Mouse (Mus musculus): Measurements from ENCODE around the gene Kdm8. TPM values are rescaled to one million over a fixed set of nuclear protein-coding genes. Genes with fewer than 3 reads are reported as not detected.

Gene Kdm8
- polyA plus RNA-seq, 1 experiment from 2014 or later = 4.1 TPM

GRCm38 (mm10) chr7:125475601-125476251, 31.2 kb downstream of the Kdm8 start:
- ATAC-seq (ENCODE audit: low FRiP score) = 0 out of 2 replicates have a peak, but pooled peaks have one; percentile 44
- no peak overlapping the region for H3K4me2 ChIP-seq (replicated peaks)
- WGBS = 60% methylated on average over 11 of the region's 11 CpGs
- H3K4me1 ChIP-seq (replicated peaks; ENCODE audit: control insufficient read depth, insufficient read depth, low read length) = peaks cover 14% of the 10 kb centered on the region
- H3K36me3 ChIP-seq (replicated peaks; ENCODE audit: control insufficient read depth, insufficient read depth) = peaks cover 17% of the 10 kb centered on the region; the same call in 1 of the 2 replicates
- H3K27ac ChIP-seq = peak overlapping the region; percentile 51; the same call in 1 of the 2 replicates
- DNase-seq (ENCODE audit: low spot score) = no peak
- H3K9me3 ChIP-seq (ENCODE audit: control insufficient read depth, low read length) = no peaks in the 10 kb centered on the region
- H3K27me3 ChIP-seq (ENCODE audit: control insufficient read depth, insufficient read depth, low read length) = no peaks in the 10 kb centered on the region
- no peak overlapping the region for H3K9ac ChIP-seq
- no peak overlapping the region for H3K4me3 ChIP-seq (replicated peaks; ENCODE audit: low read length)

GRCm38 (mm10) chr7:125478391-125478984, 34.0 kb downstream of the Kdm8 start:
- DNase-seq (ENCODE audit: low spot score) = no peak
- H3K4me3 ChIP-seq (replicated peaks; ENCODE audit: low read length) = no peak overlapping the region
- 84% methylated on average over 7 of the region's 7 CpGs for WGBS

GRCm38 (mm10) chr7:125480518-125480917, 36.0 kb downstream of the Kdm8 start:
- Histone ChIP-seq H3K9ac (no peak overlapping the region), H3K9me3 (ENCODE audit: control insufficient read depth, low read length) (no peaks in the 10 kb centered on the region), H3K4me1 (replicated peaks; ENCODE audit: control insufficient read depth, insufficient read depth, low read length) (peaks cover under 1% of the 10 kb centered on the region; the same call in 1 of the 2 replicates), H3K27me3 (ENCODE audit: control insufficient read depth, insufficient read depth, low read length) (no peaks in the 10 kb centered on the region), H3K27ac (no peak overlapping the region), H3K4me3 (replicated peaks; ENCODE audit: low read length) (no peak overlapping the region), H3K4me2 (replicated peaks) (no peak overlapping the region), H3K36me3 (replicated peaks; ENCODE audit: control insufficient read depth, insufficient read depth) (peaks cover 44% of the 10 kb centered on the region)
- ATAC-seq (ENCODE audit: low FRiP score) = no peak
- WGBS = 94% methylated on average over 4 of the region's 4 CpGs
- DNase-seq (ENCODE audit: low spot score) = no peak

More at GRCm38 (mm10) chr7:125478391-125478984, 34.0 kb downstream of the Kdm8 start:
- Histone ChIP-seq H3K36me3 (replicated peaks; ENCODE audit: control insufficient read depth, insufficient read depth) (peaks cover 26% of the 10 kb centered on the region), H3K27ac (no peak overlapping the region), H3K9ac (no peak overlapping the region), H3K27me3 (ENCODE audit: control insufficient read depth, insufficient read depth, low read length) (no peaks in the 10 kb centered on the region), H3K4me1 (replicated peaks; ENCODE audit: control insufficient read depth, insufficient read depth, low read length) (peaks cover 6% of the 10 kb centered on the region; the same call in 1 of the 2 replicates), H3K4me2 (replicated peaks) (no peak overlapping the region), H3K9me3 (ENCODE audit: control insufficient read depth, low read length) (no peaks in the 10 kb centered on the region)
- ATAC-seq (ENCODE audit: low FRiP score) = no peak

- H3K4me1 ChIP-seq (replicated peaks; ENCODE audit: control insufficient read depth, insufficient read depth, low read length) = no peaks in the 10 kb centered on the region
- ATAC-seq (ENCODE audit: low FRiP score) (no peak), DNase-seq (ENCODE audit: low spot score) (no peak)
- H3K4me3 ChIP-seq (replicated peaks; ENCODE audit: low read length) = no peak overlapping the region
- H3K27ac ChIP-seq = no peak overlapping the region
- H3K27me3 ChIP-seq (ENCODE audit: control insufficient read depth, insufficient read depth, low read length) = no peaks in the 10 kb centered on the region
- no peaks in the 10 kb centered on the region for H3K9me3 ChIP-seq (ENCODE audit: control insufficient read depth, low read length)
- H3K36me3 ChIP-seq (replicated peaks; ENCODE audit: control insufficient read depth, insufficient read depth) = peaks cover 51% of the 10 kb centered on the region
- WGBS = 92% methylated on average over 3 of the region's 3 CpGs
- H3K4me2 ChIP-seq (replicated peaks) = no peak overlapping the region
- no peak overlapping the region for H3K9ac ChIP-seq
Measured at GRCm38 (mm10) chr7:125482339-125482738, 37.9 kb downstream of the Kdm8 start.

- H3K9ac ChIP-seq = no peak overlapping the region
- H3K9me3 ChIP-seq (ENCODE audit: control insufficient read depth, low read length) = no peaks in the 10 kb centered on the region
- peaks cover 47% of the 10 kb centered on the region for H3K36me3 ChIP-seq (replicated peaks; ENCODE audit: control insufficient read depth, insufficient read depth)
- DNase-seq (ENCODE audit: low spot score) = no peak
- no peak overlapping the region for H3K4me3 ChIP-seq (replicated peaks; ENCODE audit: low read length)
- H3K4me1 ChIP-seq (replicated peaks; ENCODE audit: control insufficient read depth, insufficient read depth, low read length) = no peaks in the 10 kb centered on the region
- no peaks in the 10 kb centered on the region for H3K27me3 ChIP-seq (ENCODE audit: control insufficient read depth, insufficient read depth, low read length)
- 50% methylated on average over 2 of the region's 2 CpGs for WGBS
- no peak overlapping the region for H3K27ac ChIP-seq
- ATAC-seq (ENCODE audit: low FRiP score) = no peak
- H3K4me2 ChIP-seq (replicated peaks) = no peak overlapping the region
Measured at GRCm38 (mm10) chr7:125482886-125483285, 38.4 kb downstream of the Kdm8 start.

- Histone ChIP-seq H3K27ac (no peak overlapping the region), H3K9me3 (ENCODE audit: control insufficient read depth, low read length) (no peaks in the 10 kb centered on the region), H3K4me2 (replicated peaks) (no peak overlapping the region), H3K36me3 (replicated peaks; ENCODE audit: control insufficient read depth, insufficient read depth) (peaks cover 47% of the 10 kb centered on the region), H3K4me1 (replicated peaks; ENCODE audit: control insufficient read depth, insufficient read depth, low read length) (peaks cover 4% of the 10 kb centered on the region; the same call in 1 of the 2 replicates), H3K4me3 (replicated peaks; ENCODE audit: low read length) (no peak overlapping the region), H3K27me3 (ENCODE audit: control insufficient read depth, insufficient read depth, low read length) (no peaks in the 10 kb centered on the region), H3K9ac (no peak overlapping the region)
- ATAC-seq (ENCODE audit: low FRiP score) (no peak), DNase-seq (ENCODE audit: low spot score) (no peak)
- 97% methylated on average over 7 of the region's 7 CpGs for WGBS
Measured at GRCm38 (mm10) chr7:125484791-125485190, 40.3 kb downstream of the Kdm8 start.

- no peaks in the 10 kb centered on the region for H3K9me3 ChIP-seq (ENCODE audit: control insufficient read depth, low read length)
- H3K4me2 ChIP-seq (replicated peaks) = no peak overlapping the region
- ATAC-seq (ENCODE audit: low FRiP score) (no peak), DNase-seq (ENCODE audit: low spot score) (no peak)
- H3K36me3 ChIP-seq (replicated peaks; ENCODE audit: control insufficient read depth, insufficient read depth) = peaks cover 40% of the 10 kb centered on the region
- no peak overlapping the region for H3K9ac ChIP-seq
- no peak overlapping the region for H3K4me3 ChIP-seq (replicated peaks; ENCODE audit: low read length)
- H3K27me3 ChIP-seq (ENCODE audit: control insufficient read depth, insufficient read depth, low read length) = no peaks in the 10 kb centered on the region
- WGBS = 94% methylated on average over 16 of the region's 16 CpGs
- peaks cover 14% of the 10 kb centered on the region for H3K4me1 ChIP-seq (replicated peaks; ENCODE audit: control insufficient read depth, insufficient read depth, low read length)
- no peak overlapping the region for H3K27ac ChIP-seq
Measured at GRCm38 (mm10) chr7:125486121-125486630, 41.7 kb downstream of the Kdm8 start.

- no peak overlapping the region for H3K27ac ChIP-seq
- no peak overlapping the region for H3K4me3 ChIP-seq (replicated peaks; ENCODE audit: low read length)
- H3K4me2 ChIP-seq (replicated peaks) = no peak overlapping the region
- peaks cover 18% of the 10 kb centered on the region for H3K4me1 ChIP-seq (replicated peaks; ENCODE audit: control insufficient read depth, insufficient read depth, low read length)
- no peaks in the 10 kb centered on the region for H3K27me3 ChIP-seq (ENCODE audit: control insufficient read depth, insufficient read depth, low read length)
- no peak for ATAC-seq (ENCODE audit: low FRiP score)
- peaks cover 33% of the 10 kb centered on the region for H3K36me3 ChIP-seq (replicated peaks; ENCODE audit: control insufficient read depth, insufficient read depth)
- no peak for DNase-seq (ENCODE audit: low spot score)
- no peaks in the 10 kb centered on the region for H3K9me3 ChIP-seq (ENCODE audit: control insufficient read depth, low read length)
- 93% methylated on average over 10 of the region's 10 CpGs for WGBS
- H3K9ac ChIP-seq = no peak overlapping the region
Measured at GRCm38 (mm10) chr7:125487126-125487525, 42.6 kb downstream of the Kdm8 start.

- peaks cover 20% of the 10 kb centered on the region for H3K4me1 ChIP-seq (replicated peaks; ENCODE audit: control insufficient read depth, insufficient read depth, low read length)
- no peak overlapping the region for H3K4me2 ChIP-seq (replicated peaks)
- H3K4me3 ChIP-seq (replicated peaks; ENCODE audit: low read length) = no peak overlapping the region
- H3K27ac ChIP-seq = no peak overlapping the region
- H3K27me3 ChIP-seq (ENCODE audit: control insufficient read depth, insufficient read depth, low read length) = no peaks in the 10 kb centered on the region
- H3K9me3 ChIP-seq (ENCODE audit: control insufficient read depth, low read length) = no peaks in the 10 kb centered on the region
- DNase-seq (ENCODE audit: low spot score) = no peak
- peak overlapping the region; percentile 18; the same call in 1 of the 2 replicates for H3K9ac ChIP-seq
- H3K36me3 ChIP-seq (replicated peaks; ENCODE audit: control insufficient read depth, insufficient read depth) = peaks cover 26% of the 10 kb centered on the region
- 71% methylated on average over 6 of the region's 6 CpGs for WGBS
- ATAC-seq (ENCODE audit: low FRiP score) = no peak
Measured at GRCm38 (mm10) chr7:125488706-125489105, 44.2 kb downstream of the Kdm8 start.

Data from hindbrain, embryonic 14.5 days (tissue).